Mouse (Mus musculus) embryonic facial prominence, embryonic 15.5 days (tissue): ENCODE results near the gene Eaf2. TPM values are rescaled to one million over a fixed set of nuclear protein-coding genes. Genes with fewer than 3 reads are reported as not detected.
A peak's percentile ranks its signal among the peaks of the same experiment; 100 is the strongest.

Experiments used
- ATAC-seq: fragments of 200-750 bp; cut with Nextera tagmentation; 2 replicates; pipeline ENCODE4 v1.8.0; 2017; ENCODE audit warnings: low read depth, moderate TSS enrichment; ENCODE audit not compliant: insufficient number of reproducible peaks, low FRiP score, low TSS enrichment
- H3K27ac ChIP-seq: fragments of 300-500 bp; sonication (generic); replicated peaks from 2 replicates; pipeline ENCODE4 v1.5.1; 2015; ENCODE audit warnings: mild to moderate bottlenecking, inconsistent platforms
- H3K27me3 ChIP-seq: fragments of 300-500 bp; sonication (generic); 2 replicates; pipeline ENCODE4 v1.6.1; 2015; ENCODE audit warnings: inconsistent platforms
- H3K36me3 ChIP-seq: fragments of 300-500 bp; sonication (generic); 2 replicates; pipeline ENCODE4 v1.6.1; 2015; ENCODE audit warnings: mild to moderate bottlenecking, inconsistent platforms
- H3K4me1 ChIP-seq: fragments of 300-500 bp; sonication (generic); 2 replicates; pipeline ENCODE4 v1.6.1; 2015; ENCODE audit warnings: inconsistent platforms
- H3K4me2 ChIP-seq: fragments of 300-500 bp; sonication (generic); replicated peaks from 2 replicates; pipeline ENCODE4 v1.6.1; 2015; ENCODE audit warnings: mild to moderate bottlenecking, inconsistent platforms
- H3K4me3 ChIP-seq: fragments of 300-500 bp; sonication (generic); replicated peaks from 2 replicates; pipeline ENCODE4 v1.5.1; 2015; ENCODE audit warnings: mild to moderate bottlenecking, inconsistent platforms
- H3K9ac ChIP-seq: fragments of 300-500 bp; sonication (generic); 2 replicates; pipeline ENCODE4 v1.6.1; 2015; ENCODE audit warnings: inconsistent platforms
- H3K9me3 ChIP-seq: fragments of 300-500 bp; sonication (generic); replicated peaks from 2 replicates; pipeline ENCODE4 v1.6.1; 2016; ENCODE audit warnings: inconsistent platforms
- WGBS: fragments of 180-500 bp; shearing (Covaris S2); methylation state at CpG from one replicate; pipeline ENCODE4 v1.1.7; 2015; 5-methylcytosine and 5-hydroxymethylcytosine counted together
- polyA plus RNA-seq: library from polyadenylated mRNA; unstranded; fragments of >200 nt; fragmentation: Nextera tagmentation; extraction: Ambion mirVana; gene quantifications from 2 replicates; pipeline ENCODE4 v1.2.1, GENCODE M21; 2015

The Eaf2 gene
- polyA plus RNA-seq, 1 experiment from 2014 or later = 7.5 TPM

GRCm38 (mm10) chr16:36798334-36798733, 76.5 kb downstream of the Eaf2 start:
- H3K4me3 ChIP-seq = no peak overlapping the region
- H3K4me1 ChIP-seq = no peaks in the 10 kb centered on the region
- no peaks in the 10 kb centered on the region for H3K36me3 ChIP-seq
- no peak overlapping the region for H3K27ac ChIP-seq
- WGBS = 60% methylated on average over 2 of the region's 2 CpGs
- no peaks in the 10 kb centered on the region for H3K9me3 ChIP-seq
- no peak overlapping the region for H3K9ac ChIP-seq
- no peaks in the 10 kb centered on the region for H3K27me3 ChIP-seq
- H3K4me2 ChIP-seq = no peak overlapping the region
- ATAC-seq = no peak

DNA sequence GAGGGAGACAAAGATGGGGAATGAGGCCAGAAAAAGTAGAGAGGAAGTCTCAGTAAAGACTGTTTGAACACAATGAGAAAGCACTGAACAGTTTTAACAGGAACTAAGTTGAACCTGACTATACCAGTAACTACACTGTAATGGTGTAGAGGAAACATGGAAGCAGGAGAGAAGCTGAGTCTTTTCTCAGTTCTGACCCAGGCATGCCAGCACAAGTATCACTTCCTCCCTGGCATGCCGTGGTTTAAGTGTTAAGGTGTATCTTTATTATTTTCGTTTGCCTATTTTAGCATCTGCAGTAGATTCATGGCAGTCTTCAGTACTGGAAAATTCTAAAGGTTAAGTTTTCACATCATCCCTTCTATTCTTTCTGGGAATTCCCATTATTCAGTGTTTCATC, 79.8 kb downstream of the Eaf2 start:
- Histone ChIP-seq H3K4me1 (no peaks in the 10 kb centered on the region), H3K4me2 (no peak overlapping the region), H3K9me3 (no peaks in the 10 kb centered on the region), H3K4me3 (no peak overlapping the region), H3K27me3 (no peaks in the 10 kb centered on the region), H3K9ac (no peak overlapping the region), H3K27ac (no peak overlapping the region), H3K36me3 (no peaks in the 10 kb centered on the region)
- 73% methylated on average over 2 of the region's 2 CpGs for WGBS
- no peak for ATAC-seq

DNA sequence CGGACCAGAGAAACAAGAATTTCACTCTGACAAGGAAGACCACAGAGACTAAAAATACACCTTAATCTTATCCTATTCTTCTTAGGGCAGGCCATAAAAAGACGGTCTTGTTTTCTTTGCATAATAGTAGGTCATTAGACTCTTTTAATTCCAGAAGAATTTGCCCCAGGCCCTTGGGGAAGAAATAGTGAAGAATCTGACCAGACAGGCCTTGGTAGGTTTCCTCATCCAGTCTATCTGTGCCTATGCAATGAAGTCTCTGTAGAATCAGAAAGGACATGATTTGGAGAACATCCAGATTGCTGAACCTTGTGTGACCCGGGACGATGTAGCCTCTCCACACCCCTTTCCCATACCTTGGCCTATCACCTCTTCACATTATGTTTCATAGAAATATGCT, 84.6 kb downstream of the Eaf2 start:
- no peaks in the 10 kb centered on the region for H3K27me3 ChIP-seq
- H3K9ac ChIP-seq = no peak overlapping the region
- H3K27ac ChIP-seq = no peak overlapping the region
- ATAC-seq = no peak
- H3K36me3 ChIP-seq = no peaks in the 10 kb centered on the region
- no peaks in the 10 kb centered on the region for H3K4me1 ChIP-seq
- no peak overlapping the region for H3K4me2 ChIP-seq
- no peak overlapping the region for H3K4me3 ChIP-seq
- H3K9me3 ChIP-seq = no peaks in the 10 kb centered on the region
- WGBS = 67% methylated on average over 4 of the region's 4 CpGs

DNA sequence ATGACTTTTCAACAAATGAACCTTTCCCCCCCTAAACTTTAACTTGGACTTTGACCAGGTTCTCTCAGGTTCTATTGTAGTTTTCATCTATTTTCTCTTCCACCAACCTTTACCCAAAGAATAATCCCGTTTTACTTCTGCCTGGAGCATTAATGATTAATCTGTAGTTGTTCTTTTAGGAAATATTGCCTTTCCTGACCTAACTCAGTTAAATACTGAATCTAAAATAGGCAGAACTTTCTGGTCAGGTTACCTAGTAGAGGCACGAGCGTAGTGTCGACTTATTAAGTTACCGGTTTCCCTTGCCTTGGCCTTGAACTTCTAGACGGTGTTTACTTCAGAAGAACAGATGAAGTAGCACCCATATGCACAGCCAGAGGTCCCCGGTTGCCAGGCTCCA, 88.3 kb downstream of the Eaf2 start:
- Histone ChIP-seq H3K4me3 (no peak overlapping the region), H3K36me3 (no peaks in the 10 kb centered on the region), H3K9ac (no peak overlapping the region), H3K4me2 (no peak overlapping the region), H3K4me1 (peaks cover 9% of the 10 kb centered on the region; the same call in 1 of the 2 replicates), H3K27me3 (no peaks in the 10 kb centered on the region), H3K9me3 (no peaks in the 10 kb centered on the region), H3K27ac (no peak overlapping the region)
- 75% methylated on average over 7 of the region's 7 CpGs for whole genome bisulfite sequencing
- ATAC-seq = no peak

DNA sequence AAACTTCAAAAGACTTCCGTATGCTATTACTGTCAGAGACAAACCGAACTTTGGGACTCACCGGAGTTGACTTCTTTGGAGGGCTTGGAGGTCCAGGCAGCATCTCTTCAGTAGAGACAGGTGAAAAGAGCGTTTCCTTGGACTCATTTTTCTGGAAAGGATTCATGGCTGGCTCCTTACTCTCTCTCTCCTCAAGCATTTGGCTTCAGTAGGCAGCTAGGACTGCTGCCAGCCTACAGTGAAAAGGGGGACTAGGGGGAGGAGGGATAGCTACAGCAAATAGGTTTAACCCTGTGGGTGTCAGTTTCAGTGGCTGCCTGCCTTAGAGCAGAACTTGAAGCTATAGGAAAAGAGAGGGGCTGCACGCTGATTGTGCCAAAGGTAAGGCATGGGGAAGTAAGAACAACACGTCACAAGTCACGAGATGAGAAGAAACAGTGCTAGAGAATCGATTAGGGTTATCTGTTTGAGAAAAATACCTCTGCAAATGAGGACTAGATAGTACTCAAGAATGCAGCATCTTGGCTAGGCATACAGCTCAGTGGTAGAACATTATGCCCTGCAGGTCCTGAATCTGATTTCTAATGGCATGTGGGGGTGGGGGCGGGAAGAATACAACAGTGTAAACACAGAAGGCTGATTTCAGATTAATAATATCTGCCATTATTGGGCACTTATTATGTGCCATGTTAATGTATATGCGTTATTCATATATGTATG, 90.0 kb downstream of the Eaf2 start, which contains the start of gene Slc15a2:
Slc15a2 (minus strand) TSS at position 369 of the 720 bp plus-strand sequence.
- Histone ChIP-seq H3K36me3 (no peaks in the 10 kb centered on the region), H3K4me2 (peak within 1 kb of the TSS; percentile 34), H3K27ac (no peak within 1 kb of the TSS), H3K27me3 (no peaks in the 10 kb centered on the region), H3K9ac (no peak within 1 kb of the TSS), H3K4me3 (0 out of 2 replicates have a peak within 1 kb of the TSS, but pooled peaks have one; percentile 14), H3K4me1 (peaks cover 9% of the 10 kb centered on the region; the same call in 1 of the 2 replicates), H3K9me3 (no peaks in the 10 kb centered on the region)
- ATAC-seq = no peak
- 50% methylated on average over 10 of the region's 10 CpGs for WGBS

DNA sequence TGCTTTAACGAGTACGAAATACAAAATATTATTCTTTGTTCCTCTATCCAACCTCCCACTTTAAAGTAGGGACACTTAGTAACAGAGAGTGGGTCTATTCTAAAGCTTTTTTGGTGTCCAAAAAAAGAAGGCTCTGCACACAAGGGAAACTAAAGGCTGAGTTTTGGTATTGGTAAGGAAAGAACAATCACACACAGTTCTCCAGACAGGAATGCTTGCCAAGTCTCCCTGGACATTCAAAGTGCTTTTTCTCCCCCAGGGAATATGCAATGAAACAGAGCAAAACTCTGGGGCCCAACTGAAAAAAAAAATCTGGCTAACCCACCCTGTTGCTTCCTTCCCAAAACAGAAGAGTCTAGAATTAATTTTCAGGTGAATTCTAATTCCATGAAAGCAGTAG, 90.7 kb downstream of the Eaf2 start:
- Histone ChIP-seq H3K36me3 (no peaks in the 10 kb centered on the region), H3K9ac (no peak overlapping the region), H3K4me3 (0 out of 2 replicates have a peak overlapping the region, but pooled peaks have one; percentile 14), H3K27me3 (no peaks in the 10 kb centered on the region), H3K9me3 (no peaks in the 10 kb centered on the region), H3K4me2 (no peak overlapping the region), H3K4me1 (peaks cover 9% of the 10 kb centered on the region; the same call in 1 of the 2 replicates), H3K27ac (no peak overlapping the region)
- no peak for ATAC-seq
- 82% methylated on average over 2 of the region's 2 CpGs for WGBS

GRCm38 (mm10) chr16:36775658-36776057, 99.1 kb downstream of the Eaf2 start:
- WGBS = 73% methylated on average over 6 of the region's 6 CpGs
- Histone ChIP-seq H3K9ac (no peak overlapping the region), H3K27ac (no peak overlapping the region), H3K36me3 (no peaks in the 10 kb centered on the region), H3K4me2 (no peak overlapping the region), H3K4me3 (no peak overlapping the region), H3K27me3 (no peaks in the 10 kb centered on the region), H3K4me1 (no peaks in the 10 kb centered on the region), H3K9me3 (no peaks in the 10 kb centered on the region)
- ATAC-seq = no peak

GRCm38 (mm10) chr16:36772996-36773395, 101.8 kb downstream of the Eaf2 start:
- H3K9ac ChIP-seq = no peak overlapping the region
- no peaks in the 10 kb centered on the region for H3K36me3 ChIP-seq
- H3K4me1 ChIP-seq = no peaks in the 10 kb centered on the region
- H3K27me3 ChIP-seq = no peaks in the 10 kb centered on the region
- H3K4me2 ChIP-seq = no peak overlapping the region
- H3K27ac ChIP-seq = no peak overlapping the region
- H3K9me3 ChIP-seq = no peaks in the 10 kb centered on the region
- ATAC-seq = no peak
- H3K4me3 ChIP-seq = no peak overlapping the region
- WGBS = 90% methylated on average over 5 of the region's 5 CpGs

DNA sequence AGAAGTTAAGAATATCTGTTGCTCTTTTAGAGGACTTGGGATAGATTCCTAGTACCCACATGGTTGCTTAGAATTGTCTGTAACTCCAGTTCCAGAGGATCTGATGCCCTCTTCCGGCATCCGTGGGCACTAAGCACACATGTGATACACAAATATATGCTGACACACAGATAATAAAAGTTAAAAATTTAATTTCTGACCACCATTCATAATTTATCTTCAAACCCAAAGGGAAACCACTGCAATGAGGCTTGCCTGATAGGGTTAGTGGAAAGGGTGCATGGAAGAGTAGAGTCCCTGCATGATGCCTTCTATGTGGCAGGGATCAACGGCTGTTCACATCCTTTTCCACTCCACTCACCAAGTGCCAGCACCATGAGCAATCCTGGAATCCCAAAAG, 103.1 kb downstream of the Eaf2 start:
- 85% methylated on average over 3 of the region's 3 CpGs for WGBS
- ATAC-seq = no peak
- H3K27ac ChIP-seq = no peak overlapping the region

GRCm38 (mm10) chr16:36771244-36771643, 103.6 kb downstream of the Eaf2 start:
- Histone ChIP-seq H3K4me2 (no peak overlapping the region), H3K9ac (no peak overlapping the region), H3K27ac (no peak overlapping the region), H3K27me3 (no peaks in the 10 kb centered on the region), H3K4me3 (no peak overlapping the region), H3K4me1 (no peaks in the 10 kb centered on the region), H3K9me3 (no peaks in the 10 kb centered on the region), H3K36me3 (no peaks in the 10 kb centered on the region)
- 70% methylated on average over 2 of the region's 2 CpGs for WGBS
- no peak for ATAC-seq

More for the DNA sequence above, 103.1 kb downstream of the Eaf2 start:
- H3K9me3 ChIP-seq = no peaks in the 10 kb centered on the region
- H3K36me3 ChIP-seq = no peaks in the 10 kb centered on the region
- H3K4me3 ChIP-seq = no peak overlapping the region
- H3K4me1 ChIP-seq = no peaks in the 10 kb centered on the region
- no peaks in the 10 kb centered on the region for H3K27me3 ChIP-seq
- no peak overlapping the region for H3K9ac ChIP-seq
- H3K4me2 ChIP-seq = no peak overlapping the region

DNA sequence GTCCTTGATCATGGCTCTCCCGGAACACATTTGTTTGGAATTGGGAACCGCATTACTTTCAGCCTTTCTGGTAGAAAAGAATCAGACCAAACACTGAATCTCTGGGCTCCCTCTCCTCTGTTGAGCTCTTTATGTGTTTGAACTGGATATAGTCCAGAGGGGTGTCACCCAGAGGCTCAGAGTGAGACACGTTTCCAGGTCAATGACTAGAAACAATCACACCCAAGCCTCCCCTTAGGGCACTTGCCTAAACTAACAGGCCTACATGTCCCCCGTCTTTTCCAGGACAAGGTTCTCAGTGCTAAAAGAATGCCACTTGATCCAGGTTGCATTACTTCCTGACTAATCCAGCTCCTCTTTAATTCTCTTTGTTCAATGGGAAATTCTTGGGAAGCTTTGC, 104.0 kb downstream of the Eaf2 start:
- no peaks in the 10 kb centered on the region for H3K9me3 ChIP-seq
- no peaks in the 10 kb centered on the region for H3K36me3 ChIP-seq
- H3K9ac ChIP-seq = no peak overlapping the region
- no peak overlapping the region for H3K4me2 ChIP-seq
- H3K27ac ChIP-seq = no peak overlapping the region
- H3K4me3 ChIP-seq = no peak overlapping the region
- H3K4me1 ChIP-seq = no peaks in the 10 kb centered on the region
- H3K27me3 ChIP-seq = no peaks in the 10 kb centered on the region
- WGBS = 52% methylated on average over 4 of the region's 4 CpGs
- ATAC-seq = no peak

DNA sequence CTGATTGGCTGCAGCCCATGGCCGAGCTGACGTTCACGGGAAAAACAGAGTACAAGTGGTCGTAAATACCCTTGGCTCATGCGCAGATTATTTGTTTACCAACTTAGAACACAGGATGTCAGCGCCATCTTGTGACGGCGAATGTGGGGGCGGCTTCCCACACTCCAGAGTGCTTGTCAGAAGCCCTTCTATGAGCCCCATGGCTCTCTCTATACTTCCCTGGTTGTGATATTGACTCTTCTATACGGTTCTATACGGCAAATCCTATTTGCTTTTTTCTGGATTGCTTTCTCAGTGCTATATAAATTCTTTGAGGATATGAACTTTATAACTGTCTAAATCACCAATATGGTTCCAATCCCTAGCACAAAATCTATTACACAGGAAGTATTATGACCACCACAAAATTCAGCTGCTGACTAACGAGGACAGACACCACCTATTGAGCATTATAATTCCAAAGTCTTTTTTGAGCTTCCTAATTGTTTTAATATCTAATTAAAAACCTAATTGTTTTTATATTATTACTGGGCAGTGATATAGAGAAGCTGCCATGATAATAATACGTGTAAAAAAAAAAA, 104.5 kb downstream of the Eaf2 start:
- Histone ChIP-seq H3K27me3 (no peaks in the 10 kb centered on the region), H3K9ac (no peak overlapping the region), H3K27ac (no peak overlapping the region), H3K4me3 (no peak overlapping the region), H3K9me3 (no peaks in the 10 kb centered on the region), H3K36me3 (no peaks in the 10 kb centered on the region), H3K4me2 (no peak overlapping the region), H3K4me1 (no peaks in the 10 kb centered on the region)
- 84% methylated on average over 9 of the region's 13 CpGs for WGBS
- ATAC-seq = no peak
